Mouse (Mus musculus): ENCODE data around the gene Cyp2t4. TPM values are rescaled to one million over a fixed set of nuclear protein-coding genes. Genes with fewer than 3 reads are reported as not detected.

The Cyp2t4 gene
- polyA plus RNA-seq, 1 experiment from 2014 or later, result 0.19 TPM

DNA sequence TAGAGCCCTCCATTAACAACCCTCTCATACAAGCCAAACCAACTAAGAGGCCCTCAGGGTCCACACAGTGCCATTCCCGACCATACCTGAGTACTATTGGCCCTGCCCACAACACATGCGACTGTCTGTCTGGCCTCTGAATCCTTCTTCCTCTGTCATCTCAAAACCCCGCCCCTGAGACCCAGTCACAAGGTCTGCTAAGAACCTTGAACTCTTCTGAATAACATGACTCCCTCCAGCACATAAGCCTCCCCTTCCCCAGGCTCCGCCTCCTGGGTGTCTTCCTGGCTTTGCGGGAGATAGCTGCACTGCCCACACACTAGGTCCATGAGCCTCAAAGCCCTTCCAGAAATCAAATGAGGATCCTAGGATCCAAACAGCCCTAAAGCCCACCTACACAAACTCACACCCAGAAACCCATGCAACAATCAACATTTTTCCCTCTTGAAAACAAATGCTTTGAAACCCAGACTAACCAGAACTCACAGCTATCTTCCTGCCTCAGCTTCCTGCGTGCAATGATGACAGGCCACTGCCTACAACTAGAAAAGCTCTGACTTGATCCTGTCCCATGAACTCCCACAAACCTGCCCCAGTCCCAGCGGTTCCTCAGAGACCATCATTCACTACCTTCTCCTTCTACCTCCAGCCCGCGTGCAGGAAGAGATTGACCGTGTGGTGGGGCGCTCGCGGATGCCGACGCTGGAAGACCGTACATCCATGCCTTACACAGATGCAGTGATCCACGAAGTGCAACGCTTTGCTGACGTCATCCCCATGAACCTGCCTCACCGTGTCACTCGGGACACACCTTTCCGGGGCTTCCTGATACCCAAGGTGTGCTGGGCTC lies 22.8 kb upstream of the Cyp2t4 start:
- H3K4me1 ChIP-seq, result no peaks in the 10 kb centered on the region
- ATAC-seq (ENCODE audit: insufficient number of reproducible peaks, insufficient read depth, low FRiP score, low TSS enrichment), result no peak
- 88% methylated on average over 22 of the region's 22 CpGs for WGBS

DNA sequence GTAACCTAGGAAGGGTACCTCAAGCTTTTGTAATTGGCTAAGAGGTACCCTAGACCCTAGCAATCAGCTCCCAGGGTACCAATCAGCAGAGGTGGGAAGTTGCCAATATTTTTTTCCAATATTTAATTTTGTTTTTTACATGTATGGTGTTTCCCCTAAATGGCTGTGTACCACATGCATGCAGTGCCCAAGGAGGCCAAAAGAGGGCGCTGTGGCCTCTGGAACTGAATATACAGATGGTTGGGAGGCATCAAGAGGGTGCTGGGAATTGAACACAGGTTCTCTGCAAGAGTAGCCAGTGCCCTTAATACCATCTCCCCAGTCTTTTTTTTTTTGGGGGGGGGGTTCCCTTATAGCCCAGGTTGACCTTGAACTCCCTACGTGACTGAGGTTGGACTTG lies 22.1 kb upstream of the Cyp2t4 start:
- no peak for ATAC-seq (ENCODE audit: insufficient number of reproducible peaks, insufficient read depth, low FRiP score, low TSS enrichment)
- WGBS, result 54% methylated on average over 2 of the region's 2 CpGs
- H3K4me1 ChIP-seq, result no peaks in the 10 kb centered on the region
- no peak overlapping the region for H3K9ac ChIP-seq
- no peak overlapping the region for H3K27ac ChIP-seq
- H3K36me3 ChIP-seq, result no peaks in the 10 kb centered on the region
- H3K27me3 ChIP-seq, result no peaks in the 10 kb centered on the region
- 0 out of 2 replicates have a peak, but pooled peaks cover 4% of the 10 kb centered on the region for H3K9me3 ChIP-seq
- H3K4me2 ChIP-seq (replicated peaks), result no peak overlapping the region
- no peak overlapping the region for H3K4me3 ChIP-seq

More for the DNA sequence above, 22.8 kb upstream of the Cyp2t4 start:
- H3K4me2 ChIP-seq (replicated peaks), result no peak overlapping the region
- no peaks in the 10 kb centered on the region for H3K36me3 ChIP-seq
- H3K9me3 ChIP-seq, result 0 out of 2 replicates have a peak, but pooled peaks cover 4% of the 10 kb centered on the region
- no peak overlapping the region for H3K4me3 ChIP-seq
- no peaks in the 10 kb centered on the region for H3K27me3 ChIP-seq
- no peak overlapping the region for H3K27ac ChIP-seq
- no peak overlapping the region for H3K9ac ChIP-seq

GRCm38 (mm10) chr7:27132588-27132987 lies 20.9 kb upstream of the Cyp2t4 start:
- Histone ChIP-seq H3K4me2 (replicated peaks) (no peak overlapping the region), H3K27me3 (no peaks in the 10 kb centered on the region), H3K4me3 (no peak overlapping the region), H3K9ac (no peak overlapping the region), H3K27ac (no peak overlapping the region), H3K9me3 (0 out of 2 replicates have a peak, but pooled peaks cover 4% of the 10 kb centered on the region), H3K36me3 (no peaks in the 10 kb centered on the region), H3K4me1 (no peaks in the 10 kb centered on the region)
- ATAC-seq (ENCODE audit: insufficient number of reproducible peaks, insufficient read depth, low FRiP score, low TSS enrichment), result no peak
- WGBS, result 15% methylated on average over 10 of the region's 10 CpGs

GRCm38 (mm10) chr7:27133156-27133555 lies 20.4 kb upstream of the Cyp2t4 start:
- H3K27ac ChIP-seq, result no peak overlapping the region
- H3K27me3 ChIP-seq, result no peaks in the 10 kb centered on the region
- no peak overlapping the region for H3K4me2 ChIP-seq (replicated peaks)
- no peak for ATAC-seq (ENCODE audit: insufficient number of reproducible peaks, insufficient read depth, low FRiP score, low TSS enrichment)
- H3K36me3 ChIP-seq, result no peaks in the 10 kb centered on the region
- no peak overlapping the region for H3K4me3 ChIP-seq
- no peak overlapping the region for H3K9ac ChIP-seq
- WGBS, result 71% methylated on average over 12 of the region's 12 CpGs
- 0 out of 2 replicates have a peak, but pooled peaks cover 4% of the 10 kb centered on the region for H3K9me3 ChIP-seq
- no peaks in the 10 kb centered on the region for H3K4me1 ChIP-seq

DNA sequence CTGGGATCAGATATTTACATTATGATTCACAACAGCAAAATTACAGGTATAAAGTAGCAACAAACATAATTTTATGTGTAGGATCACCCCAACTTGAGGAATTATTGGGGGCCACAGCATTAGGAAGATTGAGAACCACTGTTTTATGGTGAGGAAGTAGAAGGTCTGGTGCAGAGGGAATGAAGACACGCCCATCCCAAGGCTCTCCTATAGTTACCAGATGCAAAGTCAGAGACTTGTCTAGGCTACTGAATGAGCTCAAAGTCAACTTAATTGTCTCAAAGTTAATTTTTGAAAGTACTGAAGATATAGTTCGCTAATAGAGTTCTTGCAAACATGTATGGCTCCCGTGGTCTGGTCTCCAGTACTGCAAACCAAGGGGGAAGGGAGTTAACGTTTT lies 19.8 kb upstream of the Cyp2t4 start:
- no peak for ATAC-seq (ENCODE audit: insufficient number of reproducible peaks, insufficient read depth, low FRiP score, low TSS enrichment)
- no peak overlapping the region for H3K27ac ChIP-seq
- 80% methylated on average over 4 of the region's 4 CpGs for WGBS

GRCm38 (mm10) chr7:27136410-27136996 lies 17.0 kb upstream of the Cyp2t4 start:
- H3K9me3 ChIP-seq, result peaks cover 1% of the 10 kb centered on the region; the same call in 1 of the 2 replicates
- H3K4me2 ChIP-seq (replicated peaks), result no peak overlapping the region
- H3K9ac ChIP-seq, result no peak overlapping the region
- no peak for ATAC-seq (ENCODE audit: insufficient number of reproducible peaks, insufficient read depth, low FRiP score, low TSS enrichment)
- WGBS, result 60% methylated on average over 8 of the region's 8 CpGs
- no peaks in the 10 kb centered on the region for H3K4me1 ChIP-seq
- H3K27me3 ChIP-seq, result no peaks in the 10 kb centered on the region
- H3K27ac ChIP-seq, result no peak overlapping the region
- H3K4me3 ChIP-seq, result no peak overlapping the region
- no peaks in the 10 kb centered on the region for H3K36me3 ChIP-seq

More for the DNA sequence above, 19.8 kb upstream of the Cyp2t4 start:
- Histone ChIP-seq H3K4me1 (no peaks in the 10 kb centered on the region), H3K36me3 (no peaks in the 10 kb centered on the region), H3K9ac (no peak overlapping the region), H3K4me2 (replicated peaks) (no peak overlapping the region), H3K9me3 (0 out of 2 replicates have a peak, but pooled peaks cover 4% of the 10 kb centered on the region), H3K27me3 (no peaks in the 10 kb centered on the region), H3K4me3 (no peak overlapping the region)

- Histone ChIP-seq H3K4me2 (replicated peaks) (no peak overlapping the region), H3K27me3 (no peaks in the 10 kb centered on the region), H3K4me1 (peaks cover 16% of the 10 kb centered on the region; the same call in 1 of the 2 replicates), H3K27ac (no peak overlapping the region), H3K36me3 (peaks cover 29% of the 10 kb centered on the region), H3K9me3 (no peaks in the 10 kb centered on the region), H3K4me3 (no peak overlapping the region), H3K9ac (no peak overlapping the region)
- no peak for ATAC-seq (ENCODE audit: insufficient number of reproducible peaks, insufficient read depth, low FRiP score, low TSS enrichment)
- 81% methylated on average over 13 of the region's 13 CpGs for WGBS
Measured at GRCm38 (mm10) chr7:27156005-27156404, 2.5 kb downstream of the Cyp2t4 start.

- H3K9me3 ChIP-seq, result no peaks in the 10 kb centered on the region
- no peak overlapping the region for H3K4me2 ChIP-seq (replicated peaks)
- no peaks in the 10 kb centered on the region for H3K27me3 ChIP-seq
- H3K27ac ChIP-seq, result no peak overlapping the region
- no peak overlapping the region for H3K9ac ChIP-seq
- peaks cover 37% of the 10 kb centered on the region for H3K4me1 ChIP-seq
- ATAC-seq (ENCODE audit: insufficient number of reproducible peaks, insufficient read depth, low FRiP score, low TSS enrichment), result no peak
- peaks cover 49% of the 10 kb centered on the region for H3K36me3 ChIP-seq
- 95% methylated on average over 9 of the region's 9 CpGs for WGBS
- no peak overlapping the region for H3K4me3 ChIP-seq
Measured at GRCm38 (mm10) chr7:27158171-27158570, 4.7 kb downstream of the Cyp2t4 start.

DNA sequence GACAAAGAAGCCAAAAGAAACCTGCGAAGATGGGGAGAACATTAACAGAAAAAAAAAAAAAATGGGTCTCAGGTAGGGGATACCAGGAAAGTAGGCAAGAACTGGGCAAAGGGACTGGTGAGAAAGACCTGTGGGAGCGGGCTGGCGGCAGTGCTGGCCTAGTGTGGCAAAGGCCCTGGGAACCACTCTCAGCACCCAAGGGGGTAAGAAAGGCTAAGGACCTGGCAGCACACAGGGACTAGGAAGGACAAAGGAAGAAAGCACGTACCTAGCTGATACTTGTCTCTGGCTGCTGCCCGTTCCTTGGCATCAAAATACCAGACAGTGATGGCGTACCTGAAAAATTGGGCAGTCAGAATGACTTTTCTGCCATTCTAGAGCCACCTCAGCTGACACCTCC lies 5.7 kb downstream of the Cyp2t4 start:
- no peak overlapping the region for H3K4me3 ChIP-seq
- H3K36me3 ChIP-seq, result peaks cover 59% of the 10 kb centered on the region
- whole genome bisulfite sequencing, result 94% methylated on average over 6 of the region's 6 CpGs
- H3K4me2 ChIP-seq (replicated peaks), result no peak overlapping the region
- H3K9ac ChIP-seq, result no peak overlapping the region
- H3K27me3 ChIP-seq, result no peaks in the 10 kb centered on the region
- ATAC-seq (ENCODE audit: insufficient number of reproducible peaks, insufficient read depth, low FRiP score, low TSS enrichment), result no peak
- H3K9me3 ChIP-seq, result no peaks in the 10 kb centered on the region
- no peak overlapping the region for H3K27ac ChIP-seq
- peaks cover 44% of the 10 kb centered on the region for H3K4me1 ChIP-seq

DNA sequence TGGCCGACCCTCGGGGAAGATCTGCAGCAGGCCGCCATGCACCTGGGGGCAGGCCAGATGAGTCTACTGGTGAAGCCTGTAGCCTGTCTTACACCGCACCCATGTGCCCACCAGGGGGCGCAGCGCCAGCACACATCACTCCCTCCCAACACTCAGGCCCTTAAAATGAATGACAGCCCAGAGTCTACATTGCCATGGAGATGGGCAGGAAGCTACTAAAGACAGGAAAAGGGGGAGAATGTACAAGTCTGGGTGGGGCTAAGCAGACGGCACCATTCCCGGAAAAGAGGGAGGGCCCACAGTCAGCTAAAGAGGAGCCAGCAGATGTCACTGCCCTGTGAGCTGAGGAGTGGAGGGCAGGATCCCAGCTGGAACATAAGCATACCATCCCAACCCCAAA lies 6.4 kb downstream of the Cyp2t4 start:
- H3K36me3 ChIP-seq, result peaks cover 65% of the 10 kb centered on the region
- peaks cover 50% of the 10 kb centered on the region for H3K4me1 ChIP-seq
- peak; percentile 75 for ATAC-seq (ENCODE audit: insufficient number of reproducible peaks, insufficient read depth, low FRiP score, low TSS enrichment)
- no peak overlapping the region for H3K9ac ChIP-seq
- H3K4me3 ChIP-seq, result no peak overlapping the region
- WGBS, result 16% methylated on average over 8 of the region's 8 CpGs
- H3K4me2 ChIP-seq (replicated peaks), result no peak overlapping the region
- no peaks in the 10 kb centered on the region for H3K27me3 ChIP-seq
- 0 out of 2 replicates have a peak overlapping the region, but pooled peaks have one; percentile 46 for H3K27ac ChIP-seq
- no peaks in the 10 kb centered on the region for H3K9me3 ChIP-seq

GRCm38 (mm10) chr7:27160921-27161320 lies 7.4 kb downstream of the Cyp2t4 start:
- Histone ChIP-seq H3K4me2 (replicated peaks) (no peak overlapping the region), H3K27ac (no peak overlapping the region), H3K4me1 (peaks cover 58% of the 10 kb centered on the region), H3K4me3 (no peak overlapping the region), H3K9ac (0 out of 2 replicates have a peak overlapping the region, but pooled peaks have one; percentile 19), H3K27me3 (no peaks in the 10 kb centered on the region), H3K36me3 (peaks cover 69% of the 10 kb centered on the region), H3K9me3 (no peaks in the 10 kb centered on the region)
- ATAC-seq (ENCODE audit: insufficient number of reproducible peaks, insufficient read depth, low FRiP score, low TSS enrichment), result no peak
- 82% methylated on average over 3 of the region's 3 CpGs for WGBS

DNA sequence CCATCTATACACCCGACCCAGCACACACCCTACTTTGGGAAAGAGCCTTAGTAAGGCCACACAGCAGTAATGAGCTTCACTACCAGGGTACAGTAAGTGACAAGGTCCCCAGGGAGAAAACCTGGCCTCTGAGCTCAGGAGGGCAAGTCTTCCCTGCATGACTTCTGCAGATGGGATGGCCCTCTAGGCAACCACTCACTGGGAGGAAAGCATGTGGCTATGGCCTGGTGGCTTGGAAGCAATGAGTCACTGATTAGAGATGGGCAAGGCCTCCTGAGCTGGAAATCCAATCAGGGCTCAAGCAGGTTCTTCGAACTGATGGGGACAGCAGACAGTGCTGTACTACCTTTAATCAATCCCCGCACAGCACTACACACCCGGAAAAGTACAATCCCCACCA lies 8.2 kb downstream of the Cyp2t4 start:
- Histone ChIP-seq H3K9ac (no peak overlapping the region), H3K4me2 (replicated peaks) (no peak overlapping the region), H3K27me3 (no peaks in the 10 kb centered on the region), H3K9me3 (no peaks in the 10 kb centered on the region), H3K36me3 (peaks cover 69% of the 10 kb centered on the region), H3K27ac (no peak overlapping the region), H3K4me1 (peaks cover 58% of the 10 kb centered on the region), H3K4me3 (no peak overlapping the region)
- ATAC-seq (ENCODE audit: insufficient number of reproducible peaks, insufficient read depth, low FRiP score, low TSS enrichment), result no peak
- WGBS, result 86% methylated on average over 4 of the region's 4 CpGs
